Mouse (Mus musculus): ENCODE measurements at regions not wholly inside any gene's neighbourhood (a gene's known extent, or its start where the extent isn't known, plus 50 kb on each side); places are given as distances from the start of the nearest gene placed in this dataset.

GRCm38 (mm10) chr5:108903134-108903923 is 50.9 kb upstream of the Vmn2r9 start:
- peak; percentile 99 for ATAC-seq (replicated peaks; ENCODE audit: poor library complexity)

Data from megakaryocyte progenitor cell, adult 5-6 weeks (primary cell).